Mouse (Mus musculus): Measurements from ENCODE around the gene Myo5c. TPM values are rescaled to one million over a fixed set of nuclear protein-coding genes. Genes with fewer than 3 reads are reported as not detected.

The Myo5c gene
- total and polyA plus RNA-seq, 3 experiments, result 3.8 to 5.2 (median 4.4) TPM

GRCm38 (mm10) chr9:75255820-75256545 is 24.2 kb downstream of the Myo5c start:
- Histone ChIP-seq H3K27me3 (replicated peaks) (no peaks in the 10 kb centered on the region), H3K9me3 (replicated peaks; ENCODE audit: low read length) (peaks cover 3% of the 10 kb centered on the region), H3K4me1 (ENCODE audit: control insufficient read depth in 1 of 2, insufficient read depth in 2 of 2) (peaks cover 18 to 35% of the 10 kb centered on the region in 2 experiments), H3K4me3 (replicated peaks in 1 of 3; ENCODE audit: low read depth in 2 of 3, low read length in 2 of 3, poor library complexity in 1 of 3) (no peak overlapping the region), H3K36me3 (replicated peaks in 1 of 2; ENCODE audit: control insufficient read depth in 1 of 2, insufficient read depth in 1 of 2, low read length in 1 of 2) (peaks cover 0 to 2% of the 10 kb centered on the region in 2 experiments), H3K79me2 (replicated peaks; ENCODE audit: control insufficient read depth, extremely low read depth, insufficient read depth, poor library complexity, severe bottlenecking) (no peaks in the 10 kb centered on the region), H3K9ac (ENCODE audit: insufficient read depth, low read depth) (no peak overlapping the region), H3K27ac (ENCODE audit: insufficient read depth, low read depth) (no peak overlapping the region), H3K4me2 (ENCODE audit: insufficient read depth, low read depth, poor library complexity, severe bottlenecking) (no peak overlapping the region)
- peak; percentile 18 for DNase-seq (ENCODE audit: extremely low read depth)
- dilution Hi-C loops (cut with MboI; ENCODE audit: extremely low pct_ligation_motif_present, extremely low pct_unique_long_range_greater_than_20kb, low sequenced_read_pairs), result no loop called here
- TF ChIP-seq MYC (IDR thresholded peaks at IDR 0.05; ENCODE audit: low read depth, low read length) (no peak), BHLHE40 (IDR thresholded peaks at IDR 0.05; ENCODE audit: low read depth, low read length) (no peak), IRF4 (IDR thresholded peaks at IDR 0.05; ENCODE audit: low read depth, low read length) (no peak), RAD21 (IDR thresholded peaks at IDR 0.05; ENCODE audit: low read depth, low read length) (no peak), EP300 (IDR thresholded peaks at IDR 0.05; ENCODE audit: low read length) (no peak), USF2 (conservative IDR thresholded peaks at IDR 0.05; ENCODE audit: low read depth, low read length) (no peak)
- in situ Hi-C loops (cut with MboI; ENCODE audit: low pct_ligation_motif_present, low pct_unique_long_range_greater_than_20kb, low sequenced_read_pairs), result no loop called here

- peaks cover 0 to 6% of the 10 kb centered on the region in 2 experiments for H3K36me3 ChIP-seq (replicated peaks in 1 of 2; ENCODE audit: control insufficient read depth in 1 of 2, insufficient read depth in 1 of 2, low read length in 1 of 2)
- H3K9ac ChIP-seq (ENCODE audit: insufficient read depth, low read depth), result no peak overlapping the region
- no peaks in the 10 kb centered on the region for H3K27me3 ChIP-seq (replicated peaks)
- DNase-seq (ENCODE audit: extremely low read depth), result no peak
- no peak overlapping the region for H3K4me3 ChIP-seq (replicated peaks in 1 of 3; ENCODE audit: low read depth in 2 of 3, low read length in 2 of 3, poor library complexity in 1 of 3)
- peaks cover 11 to 19% of the 10 kb centered on the region in 2 experiments for H3K4me1 ChIP-seq (ENCODE audit: control insufficient read depth in 1 of 2, insufficient read depth in 2 of 2)
- H3K4me2 ChIP-seq (ENCODE audit: insufficient read depth, low read depth, poor library complexity, severe bottlenecking), result no peak overlapping the region
- H3K27ac ChIP-seq (ENCODE audit: insufficient read depth, low read depth), result no peak overlapping the region
- H3K79me2 ChIP-seq (replicated peaks; ENCODE audit: control insufficient read depth, extremely low read depth, insufficient read depth, poor library complexity, severe bottlenecking), result no peaks in the 10 kb centered on the region
- in situ Hi-C loops (cut with MboI; ENCODE audit: low pct_ligation_motif_present, low pct_unique_long_range_greater_than_20kb, low sequenced_read_pairs), result no loop called here
- dilution Hi-C loops (cut with MboI; ENCODE audit: extremely low pct_ligation_motif_present, extremely low pct_unique_long_range_greater_than_20kb, low sequenced_read_pairs), result no loop called here
- peaks cover 3% of the 10 kb centered on the region for H3K9me3 ChIP-seq (replicated peaks; ENCODE audit: low read length)
- no peak for TF ChIP-seq ZNF384 (IDR thresholded peaks at IDR 0.05; ENCODE audit: low read depth, low read length)
- TF ChIP-seq E2F4 (IDR thresholded peaks at IDR 0.05; ENCODE audit: insufficient replicate concordance, low read depth, low read length), result no peak
- no peak for TF ChIP-seq ZKSCAN1 (IDR thresholded peaks at IDR 0.05; ENCODE audit: borderline replicate concordance, low read depth, low read length)
- no peak for TF ChIP-seq BHLHE40 (IDR thresholded peaks at IDR 0.05; ENCODE audit: low read depth, low read length)
- no peak for TF ChIP-seq EP300 (IDR thresholded peaks at IDR 0.05; ENCODE audit: low read length)
- no peak for TF ChIP-seq TCF12 (IDR thresholded peaks at IDR 0.05; ENCODE audit: low read depth, low read length)
- no peak for TF ChIP-seq JUND (conservative IDR thresholded peaks at IDR 0.05; ENCODE audit: low read depth, low read length)
- TF ChIP-seq MAZ (IDR thresholded peaks at IDR 0.05; ENCODE audit: low read depth, low read length), result no peak
Observed at GRCm38 (mm10) chr9:75258792-75259191, 27.0 kb downstream of the Myo5c start.

GRCm38 (mm10) chr9:75259656-75260055 is 27.8 kb downstream of the Myo5c start:
- Histone ChIP-seq H3K9me3 (replicated peaks; ENCODE audit: low read length) (peaks cover 3% of the 10 kb centered on the region), H3K4me1 (ENCODE audit: control insufficient read depth in 1 of 2, insufficient read depth in 2 of 2) (peaks cover 10 to 15% of the 10 kb centered on the region in 2 experiments), H3K79me2 (replicated peaks; ENCODE audit: control insufficient read depth, extremely low read depth, insufficient read depth, poor library complexity, severe bottlenecking) (no peaks in the 10 kb centered on the region), H3K9ac (ENCODE audit: insufficient read depth, low read depth) (no peak overlapping the region), H3K4me3 (replicated peaks in 1 of 3; ENCODE audit: low read depth in 2 of 3, low read length in 2 of 3, poor library complexity in 1 of 3) (no peak overlapping the region), H3K36me3 (replicated peaks in 1 of 2; ENCODE audit: control insufficient read depth in 1 of 2, insufficient read depth in 1 of 2, low read length in 1 of 2) (peaks cover 0 to 7% of the 10 kb centered on the region in 2 experiments), H3K4me2 (ENCODE audit: insufficient read depth, low read depth, poor library complexity, severe bottlenecking) (no peak overlapping the region), H3K27me3 (replicated peaks) (no peaks in the 10 kb centered on the region), H3K27ac (ENCODE audit: insufficient read depth, low read depth) (no peak overlapping the region)
- peak; percentile 28 for DNase-seq (ENCODE audit: extremely low read depth)
- in situ Hi-C loops (cut with MboI; ENCODE audit: low pct_ligation_motif_present, low pct_unique_long_range_greater_than_20kb, low sequenced_read_pairs), result no loop called here
- dilution Hi-C loops (cut with MboI; ENCODE audit: extremely low pct_ligation_motif_present, extremely low pct_unique_long_range_greater_than_20kb, low sequenced_read_pairs), result no loop called here
- peak; percentile 41 for TF ChIP-seq SMC3 (IDR thresholded peaks at IDR 0.05; ENCODE audit: low read depth, low read length)
- TF ChIP-seq HCFC1 (IDR thresholded peaks at IDR 0.05; ENCODE audit: low read depth, low read length), result no peak
- TF ChIP-seq CTCF (conservative IDR thresholded peaks at IDR 0.05 in 1 of 2, IDR thresholded peaks at IDR 0.05 in 1 of 2; ENCODE audit: low read depth in 2 of 2, low read length in 2 of 2), result peak; percentile 51 to 64
- TF ChIP-seq RAD21 (IDR thresholded peaks at IDR 0.05; ENCODE audit: low read depth, low read length), result peak; percentile 26

Data from CH12.LX (cell line).